Mouse (Mus musculus): Measurements from ENCODE around the gene Mrpl46. TPM values are rescaled to one million over a fixed set of nuclear protein-coding genes. Genes with fewer than 3 reads are reported as not detected.

Mrpl46 gene
- polyA plus RNA-seq, 1 experiment = 37.6 TPM

DNA sequence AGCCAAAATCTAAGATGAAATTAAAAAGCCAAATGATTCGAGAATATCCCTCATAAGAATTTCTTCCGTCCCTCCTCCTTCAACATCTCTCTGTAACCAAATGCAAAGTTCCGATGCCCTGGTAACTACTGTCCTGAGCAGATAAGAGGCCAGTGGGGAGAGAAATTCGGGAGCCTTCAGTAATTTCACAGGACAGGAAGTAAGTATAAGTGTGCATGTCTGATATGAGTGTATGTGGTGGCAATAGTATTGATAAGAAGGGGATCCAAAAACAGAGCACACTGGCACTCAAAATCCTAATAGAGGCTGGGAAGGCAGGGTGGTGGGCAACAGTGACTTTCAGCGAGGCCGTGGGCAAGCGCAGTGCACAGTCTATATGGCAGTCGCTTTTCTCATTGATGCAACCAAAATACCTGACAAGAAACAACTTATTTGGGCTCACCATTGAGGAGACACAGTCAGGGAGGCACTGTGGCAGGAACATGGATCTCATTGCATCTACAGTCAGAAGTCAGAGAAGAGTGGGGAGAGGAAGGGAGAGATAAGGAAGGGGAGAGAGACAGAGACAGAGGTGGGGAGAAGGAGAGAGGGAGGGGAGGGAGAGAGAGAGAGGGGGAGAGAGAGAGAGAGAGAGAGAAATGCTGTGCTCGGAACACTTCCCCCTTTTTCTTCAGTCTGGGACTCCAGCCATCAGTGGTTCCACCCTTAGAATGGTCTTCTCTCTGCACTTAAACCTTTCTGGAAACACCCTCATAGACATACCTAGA is 16.6 kb upstream of the Mrpl46 start:
- Histone ChIP-seq H3K4me3 (ENCODE audit: insufficient read depth, low read length) (no peak overlapping the region), H3K4me1 (ENCODE audit: control insufficient read depth, insufficient read depth, low read length) (peaks cover 8% of the 10 kb centered on the region), H3K27ac (ENCODE audit: insufficient read depth, low read length) (no peak overlapping the region)
- TF ChIP-seq CTCF (IDR thresholded peaks at IDR 0.05; ENCODE audit: extremely low read depth, insufficient read depth, low read length) (no peak), POLR2A (IDR thresholded peaks at IDR 0.05; ENCODE audit: extremely low read depth, insufficient read depth, low read length) (no peak)

GRCm38 (mm10) chr7:78797843-78798455 is 14.6 kb upstream of the Mrpl46 start:
- Histone ChIP-seq H3K27ac (ENCODE audit: insufficient read depth, low read length) (no peak overlapping the region), H3K4me3 (ENCODE audit: insufficient read depth, low read length) (no peak overlapping the region)
- no peak for TF ChIP-seq POLR2A (IDR thresholded peaks at IDR 0.05; ENCODE audit: extremely low read depth, insufficient read depth, low read length)
- no peak for TF ChIP-seq CTCF (IDR thresholded peaks at IDR 0.05; ENCODE audit: extremely low read depth, insufficient read depth, low read length)

DNA sequence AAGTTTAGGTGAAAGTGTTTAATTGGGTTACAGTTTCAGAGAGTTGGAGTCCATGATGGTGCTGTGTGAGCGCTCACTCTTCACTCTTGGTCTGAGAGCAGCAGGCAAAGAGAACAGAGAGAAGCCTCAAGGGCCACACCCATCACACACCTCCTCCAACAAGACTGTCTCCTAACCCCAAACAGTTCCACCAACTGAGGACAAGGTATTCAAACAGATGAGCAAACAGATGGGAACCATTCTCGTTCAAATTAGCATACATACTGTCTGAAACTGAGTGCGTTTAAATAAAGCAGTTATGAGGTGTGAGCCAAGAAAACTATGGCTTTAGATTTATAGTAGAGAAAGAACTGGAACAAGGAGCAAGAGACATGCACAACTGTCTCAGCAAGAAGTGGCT is 13.3 kb upstream of the Mrpl46 start:
- H3K4me3 ChIP-seq (ENCODE audit: insufficient read depth, low read length) = no peak overlapping the region
- no peak for TF ChIP-seq POLR2A (IDR thresholded peaks at IDR 0.05; ENCODE audit: extremely low read depth, insufficient read depth, low read length)
- TF ChIP-seq CTCF (IDR thresholded peaks at IDR 0.05; ENCODE audit: extremely low read depth, insufficient read depth, low read length) = no peak
- peaks cover 8% of the 10 kb centered on the region for H3K4me1 ChIP-seq (ENCODE audit: control insufficient read depth, insufficient read depth, low read length)
- H3K27ac ChIP-seq (ENCODE audit: insufficient read depth, low read length) = no peak overlapping the region

More at GRCm38 (mm10) chr7:78797843-78798455, 14.6 kb upstream of the Mrpl46 start:
- peaks cover 8% of the 10 kb centered on the region for H3K4me1 ChIP-seq (ENCODE audit: control insufficient read depth, insufficient read depth, low read length)

DNA sequence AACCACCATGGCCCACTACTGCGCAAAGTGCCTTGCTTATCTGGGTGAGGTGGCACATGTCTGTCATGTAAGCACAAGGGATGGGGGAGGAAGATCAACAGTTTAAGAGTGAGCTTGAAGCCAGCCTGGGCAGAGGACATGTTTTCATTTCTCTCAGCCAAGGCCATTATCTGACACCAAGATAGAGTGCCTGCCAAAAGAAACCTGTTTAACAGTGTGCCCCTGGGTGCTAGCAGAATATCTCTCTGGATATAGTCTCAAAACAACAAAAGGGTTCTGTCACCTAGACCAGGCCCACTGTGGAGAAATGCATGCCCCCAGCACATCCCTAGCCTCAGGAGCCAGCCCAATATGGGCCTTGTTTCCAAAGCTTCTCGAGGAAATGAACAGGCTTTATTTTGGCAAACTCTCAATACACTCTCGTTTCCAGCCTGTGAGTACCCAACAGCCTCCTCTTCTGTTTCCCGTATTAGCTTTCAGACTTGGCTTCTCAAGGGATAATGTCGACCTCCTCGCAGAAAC is 11.3 kb upstream of the Mrpl46 start:
- H3K4me1 ChIP-seq (ENCODE audit: control insufficient read depth, insufficient read depth, low read length) = peaks cover 7% of the 10 kb centered on the region
- H3K27ac ChIP-seq (ENCODE audit: insufficient read depth, low read length) = no peak overlapping the region
- TF ChIP-seq POLR2A (IDR thresholded peaks at IDR 0.05; ENCODE audit: extremely low read depth, insufficient read depth, low read length) = no peak
- no peak for TF ChIP-seq CTCF (IDR thresholded peaks at IDR 0.05; ENCODE audit: extremely low read depth, insufficient read depth, low read length)
- H3K4me3 ChIP-seq (ENCODE audit: insufficient read depth, low read length) = no peak overlapping the region

- H3K4me1 ChIP-seq (ENCODE audit: control insufficient read depth, insufficient read depth, low read length) = peaks cover 7% of the 10 kb centered on the region
- H3K27ac ChIP-seq (ENCODE audit: insufficient read depth, low read length) = no peak overlapping the region
- H3K4me3 ChIP-seq (ENCODE audit: insufficient read depth, low read length) = no peak overlapping the region
- TF ChIP-seq POLR2A (IDR thresholded peaks at IDR 0.05; ENCODE audit: extremely low read depth, insufficient read depth, low read length) = no peak
- TF ChIP-seq CTCF (IDR thresholded peaks at IDR 0.05; ENCODE audit: extremely low read depth, insufficient read depth, low read length) = no peak
These were observed 10.7 kb upstream of the Mrpl46 start for GRCm38 (mm10) chr7:78793895-78794570.

GRCm38 (mm10) chr7:78791359-78792222 is 8.3 kb upstream of the Mrpl46 start:
- TF ChIP-seq POLR2A (IDR thresholded peaks at IDR 0.05; ENCODE audit: extremely low read depth, insufficient read depth, low read length) = no peak
- peak; percentile 97 for TF ChIP-seq CTCF (IDR thresholded peaks at IDR 0.05; ENCODE audit: extremely low read depth, insufficient read depth, low read length)
- Histone ChIP-seq H3K27ac (ENCODE audit: insufficient read depth, low read length) (no peak overlapping the region), H3K4me1 (ENCODE audit: control insufficient read depth, insufficient read depth, low read length) (no peaks in the 10 kb centered on the region), H3K4me3 (ENCODE audit: insufficient read depth, low read length) (no peak overlapping the region)

GRCm38 (mm10) chr7:78787793-78788380 is 4.6 kb upstream of the Mrpl46 start:
- TF ChIP-seq CTCF (IDR thresholded peaks at IDR 0.05; ENCODE audit: extremely low read depth, insufficient read depth, low read length) (no peak), POLR2A (IDR thresholded peaks at IDR 0.05; ENCODE audit: extremely low read depth, insufficient read depth, low read length) (no peak)
- no peaks in the 10 kb centered on the region for H3K4me1 ChIP-seq (ENCODE audit: control insufficient read depth, insufficient read depth, low read length)
- H3K4me3 ChIP-seq (ENCODE audit: insufficient read depth, low read length) = no peak overlapping the region
- no peak overlapping the region for H3K27ac ChIP-seq (ENCODE audit: insufficient read depth, low read length)

DNA sequence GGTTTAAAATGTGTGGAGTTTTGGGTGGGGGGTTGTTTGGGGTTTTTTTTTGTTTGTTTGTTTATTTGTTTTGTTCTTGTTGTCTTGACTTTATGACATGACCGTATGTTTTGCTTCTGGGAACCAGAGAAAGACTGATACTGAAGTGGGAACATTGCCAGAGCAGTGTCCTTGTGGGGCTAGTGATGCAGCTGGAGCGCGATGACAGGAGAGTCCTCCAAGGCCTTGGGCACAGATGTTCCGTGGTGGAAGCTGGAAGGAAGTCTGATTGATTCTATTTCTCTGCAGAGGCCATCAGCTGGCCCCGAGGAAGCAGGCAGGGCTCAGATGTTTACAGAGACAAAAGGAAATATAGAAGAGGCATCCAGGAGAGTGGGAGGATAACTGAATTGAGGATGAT is 2.6 kb upstream of the Mrpl46 start:
- no peak overlapping the region for H3K4me3 ChIP-seq (ENCODE audit: insufficient read depth, low read length)
- H3K4me1 ChIP-seq (ENCODE audit: control insufficient read depth, insufficient read depth, low read length) = no peaks in the 10 kb centered on the region
- TF ChIP-seq CTCF (IDR thresholded peaks at IDR 0.05; ENCODE audit: extremely low read depth, insufficient read depth, low read length) (no peak), POLR2A (IDR thresholded peaks at IDR 0.05; ENCODE audit: extremely low read depth, insufficient read depth, low read length) (no peak)
- H3K27ac ChIP-seq (ENCODE audit: insufficient read depth, low read length) = no peak overlapping the region

Measured in cortical plate, adult 2 months (tissue).